Mouse (Mus musculus) A20 (cell line): ENCODE measurements around the gene Baz2b.
"Not testable (repeated sequence)": the region's sequence is repeated elsewhere in the genome, so short reads cannot be mapped to it uniquely, and the experiment has no call there.

ENCODE experiments used
- DNase-seq: peaks from one replicate; pipeline ENCODE4 v3.0.0-alpha.2; 2011; ENCODE audit warnings: low read depth, low spot score

The Baz2b gene

GRCm38 (mm10) chr2:60089528-60090247 lies 120.0 kb downstream of the Baz2b start:
- no peak for DNase-seq

DNA sequence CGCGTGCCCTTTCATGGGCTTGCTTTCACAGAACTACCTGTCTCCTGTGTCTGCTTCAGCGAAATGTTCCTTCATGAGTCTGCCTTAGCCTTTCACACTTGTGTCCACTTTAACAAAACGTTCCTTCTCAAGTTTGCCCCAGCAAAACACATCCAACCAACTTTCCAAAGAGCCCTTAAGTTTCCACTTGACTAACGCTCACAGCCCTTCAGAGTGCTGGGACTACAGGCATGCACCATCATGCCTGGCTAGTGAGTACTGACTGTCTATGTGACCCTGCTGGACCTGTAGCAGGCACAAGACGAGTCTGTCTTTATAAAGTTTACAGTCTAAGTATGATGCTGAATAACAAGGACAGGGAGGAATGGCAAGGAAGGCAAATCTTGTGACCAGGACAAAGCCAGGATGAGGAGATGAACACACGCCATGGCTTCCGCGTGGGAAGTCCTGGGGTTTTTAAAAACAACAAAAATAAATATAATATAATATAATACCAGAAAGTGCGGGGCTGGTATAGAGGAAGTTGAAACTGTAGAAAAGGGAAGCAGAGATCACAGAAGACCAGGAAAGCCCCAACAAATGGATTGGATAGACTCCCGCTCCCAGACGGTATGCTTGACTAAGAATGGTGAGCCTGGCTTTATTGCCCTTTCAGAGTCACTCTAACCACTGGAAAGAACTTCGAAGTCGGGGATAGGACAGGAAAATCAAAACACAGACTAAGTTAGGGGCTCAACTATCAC lies 120.7 kb downstream of the Baz2b start:
- DNase-seq: no peak

DNA sequence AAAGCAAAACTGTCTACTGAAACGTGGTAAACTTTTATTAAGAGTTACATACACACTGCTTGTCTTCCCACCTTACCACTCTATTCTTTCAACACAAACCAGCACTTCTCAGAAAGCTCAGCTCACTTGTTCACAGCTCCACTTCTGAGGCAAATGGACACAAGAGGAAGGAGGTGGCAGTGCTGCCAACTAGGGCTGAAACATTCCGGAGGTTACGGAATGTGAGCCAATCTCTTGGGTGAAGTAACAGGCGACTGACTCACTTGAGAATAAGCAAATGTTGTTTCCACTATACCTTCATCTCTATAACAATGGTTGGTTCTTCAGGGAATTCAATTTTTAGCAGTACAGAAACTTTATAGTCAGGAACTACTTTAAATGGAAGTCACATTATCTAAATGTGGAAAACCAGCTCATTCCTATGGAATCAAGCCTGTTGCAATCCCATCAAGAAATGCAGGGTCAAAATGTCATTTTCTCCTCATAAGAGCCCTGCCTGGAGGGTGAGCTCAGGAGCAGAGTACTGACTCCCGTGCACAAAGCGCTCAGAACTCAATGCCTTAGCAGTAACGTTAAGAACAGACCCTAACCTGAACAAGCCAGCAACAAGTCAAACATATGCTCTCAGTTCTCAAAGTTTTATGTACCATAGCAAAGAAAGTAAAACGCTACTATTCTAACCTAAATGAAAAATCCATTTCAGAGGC lies 123.3 kb downstream of the Baz2b start:
- DNase-seq: no peak

- DNase-seq: no peak
These were observed 124.8 kb downstream of the Baz2b start for GRCm38 (mm10) chr2:60084823-60085222.

- DNase-seq: peak; percentile 39
These were observed 126.5 kb downstream of the Baz2b start for GRCm38 (mm10) chr2:60082984-60083636.

DNA sequence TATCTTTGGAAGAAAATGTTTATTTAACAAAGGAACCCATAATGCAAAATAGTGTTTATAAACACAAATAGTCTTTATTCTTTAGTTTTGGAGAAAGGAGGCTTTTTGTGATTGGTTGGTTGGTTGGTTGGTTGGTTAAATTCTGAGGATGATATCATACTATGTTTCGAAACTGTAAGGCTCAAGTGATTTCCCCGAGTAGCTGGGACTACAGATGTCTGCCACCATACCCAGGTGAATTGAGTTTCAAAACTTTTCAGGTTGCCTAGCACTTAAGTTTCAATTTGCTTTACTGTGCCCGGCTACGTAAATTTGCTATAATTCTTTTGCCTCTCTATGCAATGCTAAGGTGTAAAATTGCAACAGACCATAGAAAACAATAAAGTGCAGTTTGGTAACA lies 127.4 kb downstream of the Baz2b start:
- DNase-seq: no peak

DNA sequence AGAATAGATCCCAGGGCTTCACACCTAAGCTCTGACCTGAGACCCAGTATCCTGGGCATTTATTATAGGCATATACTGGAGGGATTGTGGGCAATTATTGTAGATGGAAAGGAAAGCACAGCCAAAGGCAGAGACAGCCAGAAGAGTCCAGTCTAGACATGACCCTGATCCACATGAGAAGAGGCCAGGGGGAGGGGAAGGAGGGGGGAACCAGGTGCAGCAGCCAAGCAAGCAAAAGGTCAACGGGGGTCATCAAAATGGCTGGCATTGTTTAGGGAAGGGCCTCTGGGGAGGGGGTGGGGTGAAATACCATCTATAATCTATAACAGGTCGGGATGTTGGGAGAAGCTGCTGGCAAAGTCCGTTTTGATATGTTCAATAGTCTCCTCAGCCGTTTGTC lies 128.8 kb downstream of the Baz2b start:
- DNase-seq: no peak

DNA sequence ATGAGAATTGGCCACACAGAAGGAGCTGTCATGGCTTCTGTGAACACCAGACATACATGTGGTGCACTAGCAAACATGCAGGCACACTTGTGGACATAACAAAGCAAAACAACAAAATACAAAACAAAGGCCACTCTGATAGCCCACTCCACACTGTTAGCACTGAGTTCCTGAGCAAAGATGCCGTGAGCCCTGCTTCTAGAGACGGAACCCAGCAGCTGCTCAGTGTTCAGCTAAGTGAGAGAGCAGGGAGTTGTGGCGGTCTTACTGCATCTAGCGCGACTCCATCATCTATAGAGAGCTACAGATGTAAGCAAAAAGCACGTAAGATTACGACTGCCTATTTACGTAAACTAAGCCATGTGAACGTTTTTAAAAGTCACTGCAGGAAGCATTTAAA lies 132.0 kb downstream of the Baz2b start:
- DNase-seq: no peak

- DNase-seq: no peak
These were observed 132.8 kb downstream of the Baz2b start for GRCm38 (mm10) chr2:60076800-60077199.

DNA sequence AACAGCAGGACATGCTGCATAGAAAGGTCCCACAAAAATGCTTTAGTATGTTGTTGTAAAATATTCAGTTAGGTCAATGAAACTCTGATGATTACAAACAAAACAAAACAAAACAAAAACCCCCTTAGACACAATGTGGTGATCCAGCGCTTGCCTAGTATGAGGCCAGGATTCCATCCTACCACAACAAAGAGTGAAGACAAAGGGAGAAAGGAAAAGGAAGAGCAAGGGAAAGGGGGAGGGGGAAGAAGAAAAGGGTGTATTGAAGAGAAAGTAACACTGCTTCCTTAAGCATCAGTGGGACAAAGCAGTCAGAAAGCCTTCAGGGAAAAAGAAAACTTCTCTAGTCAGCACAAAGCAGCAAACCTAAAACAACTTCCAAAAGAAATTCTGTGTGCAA lies 133.6 kb downstream of the Baz2b start:
- no peak for DNase-seq

DNA sequence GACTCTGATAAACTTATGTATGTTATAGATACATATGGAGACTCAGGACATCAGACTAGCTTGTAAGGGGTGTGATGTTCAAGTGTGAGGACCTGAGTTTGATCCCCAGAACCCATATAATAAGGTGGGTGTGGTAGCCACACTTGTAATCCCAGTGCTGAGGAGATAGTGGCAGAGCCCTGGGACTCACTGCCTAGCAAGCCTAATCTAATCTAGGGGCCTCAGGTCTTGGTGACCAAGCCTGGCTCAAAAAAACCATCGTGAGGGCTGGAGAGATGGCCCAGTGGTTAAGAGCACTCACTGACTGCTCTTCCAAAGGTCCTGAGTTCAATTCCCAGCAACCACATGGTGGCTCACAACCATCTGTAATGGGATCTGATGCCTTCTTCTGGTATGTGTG lies 135.8 kb downstream of the Baz2b start:
- DNase-seq: not testable (repeated sequence)

DNA sequence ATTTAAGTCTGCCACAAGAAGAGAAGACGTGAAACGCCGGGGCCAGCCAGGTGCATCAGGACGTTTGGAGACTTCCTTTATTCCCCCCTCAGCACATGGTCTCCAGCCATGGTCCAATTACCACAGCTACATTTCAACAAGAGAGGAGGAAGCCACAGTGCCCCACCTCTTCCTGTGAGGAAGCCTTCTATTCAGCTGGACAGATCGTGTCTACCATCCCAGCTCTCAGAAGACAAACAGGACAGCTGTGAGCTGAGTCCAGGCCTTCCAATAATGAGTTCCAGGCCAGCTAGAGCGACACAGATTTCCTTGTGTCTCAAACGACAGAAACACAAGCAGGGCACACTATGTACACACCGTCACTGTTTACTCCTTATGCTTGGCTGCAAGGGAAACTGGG lies 137.8 kb downstream of the Baz2b start:
- DNase-seq: peak; percentile 65

DNA sequence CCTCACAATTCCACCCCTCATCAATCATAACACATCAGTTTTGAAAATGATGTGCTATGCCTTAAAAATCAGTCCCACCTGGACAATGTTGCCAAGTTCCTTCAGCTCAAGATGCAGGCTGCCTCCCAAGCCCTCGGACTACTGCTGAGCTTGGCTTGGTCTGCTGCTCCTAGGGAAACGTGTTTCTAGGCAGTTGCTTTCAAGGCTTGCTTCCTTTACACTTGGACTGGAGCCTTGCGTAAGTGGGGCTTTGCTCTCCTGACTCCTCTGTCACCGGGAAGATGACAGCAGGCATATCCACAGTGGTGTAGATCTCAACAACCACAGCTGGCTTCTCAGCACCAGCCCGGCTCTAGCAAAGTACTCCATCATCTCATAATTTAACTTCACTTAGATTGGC lies 138.7 kb downstream of the Baz2b start:
- DNase-seq: no peak

- DNase-seq: no peak
These were observed 141.2 kb downstream of the Baz2b start for GRCm38 (mm10) chr2:60068468-60068867.

- no peak for DNase-seq
These were observed 144.2 kb downstream of the Baz2b start for GRCm38 (mm10) chr2:60065415-60065814.

- peak; percentile 31 for DNase-seq
These were observed 149.4 kb downstream of the Baz2b start for GRCm38 (mm10) chr2:60060185-60060775.

GRCm38 (mm10) chr2:60059300-60059699 lies 150.3 kb downstream of the Baz2b start:
- DNase-seq: no peak

DNA sequence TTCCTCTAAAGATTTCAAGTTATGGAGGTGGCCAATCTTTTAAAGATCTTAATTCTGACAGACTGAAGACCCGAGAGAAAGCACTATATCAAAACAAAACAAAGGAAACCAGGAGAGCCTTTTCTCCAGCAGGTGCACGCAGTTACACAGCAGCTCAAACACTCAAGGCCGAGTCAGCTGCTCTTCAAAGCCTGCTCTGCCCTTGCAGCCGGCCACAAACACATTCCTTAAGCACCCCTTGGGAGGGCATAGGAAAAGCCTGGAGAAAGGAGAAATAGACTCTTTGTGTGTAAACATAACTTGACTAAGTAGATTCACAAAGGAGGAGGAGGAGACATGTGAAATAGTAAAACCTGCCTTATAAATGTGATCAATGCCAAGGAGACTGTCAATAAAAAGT lies 153.6 kb downstream of the Baz2b start:
- no peak for DNase-seq

DNA sequence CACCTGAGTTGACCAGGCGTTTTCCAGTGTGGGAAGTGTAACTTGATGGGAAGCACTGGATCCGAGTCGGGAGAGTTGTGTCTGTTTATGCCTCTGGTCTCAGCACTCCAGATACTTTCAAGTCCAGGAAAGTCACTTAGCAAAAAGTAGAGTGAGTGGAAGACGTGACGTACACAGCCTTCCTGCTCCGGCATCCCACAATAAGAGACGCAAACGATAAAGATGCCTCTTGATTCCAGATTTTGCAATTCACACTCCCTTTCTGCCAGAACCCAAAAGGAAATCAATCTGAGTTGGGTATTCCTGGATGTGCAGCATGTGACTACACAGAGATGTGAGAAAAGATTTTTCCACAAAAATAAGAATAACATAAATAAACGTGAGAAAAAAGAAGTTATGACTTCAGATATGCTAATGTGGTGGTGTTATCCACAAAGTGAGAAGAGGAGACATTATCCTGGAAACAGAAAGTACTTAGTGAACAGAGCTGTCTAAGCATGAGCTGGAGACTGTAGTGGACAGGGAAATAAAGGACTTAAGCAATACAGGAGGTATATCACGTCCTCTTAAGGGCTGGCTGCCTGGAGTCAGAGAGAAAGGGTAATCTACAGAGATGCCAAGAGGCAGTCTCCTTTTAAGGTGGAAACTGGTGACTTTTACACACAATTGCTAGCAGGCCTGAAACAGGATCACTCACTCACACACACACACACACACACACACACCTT lies 154.7 kb downstream of the Baz2b start:
- no peak for DNase-seq

GRCm38 (mm10) chr2:60053222-60054010 lies 156.2 kb downstream of the Baz2b start:
- DNase-seq: no peak
